Mouse (Mus musculus) heart, postnatal 0 days (tissue): ENCODE measurements around the gene Mkrn3.

Source experiments
- CTCF ChIP-seq: IDR thresholded peaks from 2 replicates; pipeline ENCODE4 v1.5.1; 2016; ENCODE audit warnings: antibody characterized with exemption, control low read depth, low read depth
- EP300 ChIP-seq: IDR thresholded peaks from 2 replicates; pipeline ENCODE4 v1.6.1; 2016; ENCODE audit warnings: antibody characterized with exemption, low read depth

DNA sequence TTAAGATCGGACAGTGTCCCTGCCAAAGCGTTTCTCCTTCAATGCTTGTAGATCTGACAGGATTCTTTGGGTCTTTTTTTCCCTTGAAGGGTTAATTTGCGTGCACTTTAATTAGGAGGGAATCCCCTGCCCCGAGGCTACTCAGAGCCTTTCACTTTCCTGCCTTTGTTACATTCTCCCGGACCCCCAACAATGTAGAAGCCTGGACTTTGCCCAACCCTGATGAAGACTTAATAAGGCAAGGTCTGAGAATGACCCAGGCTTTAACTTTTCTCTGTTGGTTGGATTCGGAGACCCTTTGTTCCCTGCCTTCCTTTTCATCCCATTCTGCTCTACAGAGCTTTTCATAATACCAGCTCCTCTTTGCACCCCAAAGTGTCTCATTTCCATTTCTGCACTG lies 627 bp upstream of the Mkrn3 start:
- TF ChIP-seq EP300 (no peak), CTCF (no peak)
